Mouse (Mus musculus): ENCODE results near the gene Hoxd8.

DNA sequence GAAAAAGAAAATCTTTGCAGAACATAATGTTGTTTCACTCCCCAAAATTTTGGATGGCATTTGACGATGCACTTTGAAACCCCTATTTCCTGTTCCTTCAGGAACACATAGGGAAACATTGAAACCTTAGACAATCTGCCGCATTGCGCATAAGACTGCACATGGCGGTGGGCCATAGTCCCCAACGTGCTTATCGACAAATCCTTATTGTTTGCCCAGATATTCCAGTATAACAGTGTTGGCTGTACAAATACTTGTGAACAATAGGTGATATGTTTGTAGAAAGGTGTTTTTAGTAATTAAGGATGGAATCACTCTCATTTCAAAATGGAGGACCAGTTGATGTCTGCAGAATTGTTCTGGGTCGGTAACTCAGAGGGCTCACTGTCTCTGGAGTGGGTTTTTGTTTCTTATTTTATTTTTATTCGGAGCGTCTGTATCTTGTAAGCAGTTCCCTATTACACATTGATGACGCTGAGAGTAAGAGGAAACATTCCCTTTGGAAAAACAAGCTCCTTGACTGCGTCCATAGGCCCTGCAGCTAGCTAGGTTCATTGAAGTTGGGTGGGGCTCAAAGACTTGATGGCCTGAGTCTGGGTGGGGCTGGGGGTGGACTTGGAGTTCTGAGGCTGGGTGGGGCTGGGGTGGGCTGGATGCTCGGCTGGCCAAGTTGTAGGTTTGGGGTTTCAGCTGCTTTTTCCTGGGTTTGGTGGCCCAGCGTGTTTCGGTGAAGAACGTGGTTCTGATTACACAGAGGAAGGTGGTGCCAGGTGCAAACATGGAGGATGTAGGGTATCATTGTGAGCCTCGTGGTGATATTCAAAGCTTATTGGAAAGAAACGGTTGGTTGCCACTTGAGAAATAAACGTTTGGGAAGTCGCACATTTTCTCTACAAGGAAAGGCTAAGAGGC is 9.1 kb downstream of the Hoxd8 start:
- TF ChIP-seq CTCF (IDR thresholded peaks at IDR 0.05; ENCODE audit: low read depth): no peak
- no peak for TF ChIP-seq EP300 (optimal IDR thresholded peaks at IDR 0.05)

Data from stomach, postnatal 0 days (tissue).